Mouse (Mus musculus) adrenal gland, adult 2 months (tissue): ENCODE data around the gene Vamp8. TPM values are rescaled to one million over a fixed set of nuclear protein-coding genes. Genes with fewer than 3 reads are reported as not detected.
A peak's percentile ranks its signal among the peaks of the same experiment; 100 is the strongest.

Experiments used
- DNase-seq: peaks from one replicate; pipeline ENCODE4 v3.0.0; 2021
- long read RNA-seq: library from polyadenylated mRNA; stranded (forward); transcript quantifications from one replicate; pipeline ENCODE4 v2.0.0, GENCODE M21; 2021
- polyA plus RNA-seq: library from polyadenylated mRNA; depleted of rRNA; stranded (reverse); fragments of >200 nt; gene quantifications from 2 replicates; pipeline ENCODE4 v1.2.3, GENCODE M21; 2012; rRNA removed
- total RNA-seq, 2 experiments: library from RNA; stranded (reverse); gene quantifications; 2 replicates each; pipeline ENCODE4 v1.2.3; 2021

Gene Vamp8
- 100 to 1,000 TPM; 130 to 158 TPM for total RNA-seq
- 71.8 and 106 TPM in 2 replicates for polyA plus RNA-seq
- long read RNA-seq, transcript Vamp8-201 (3 exons, 820 nt), result major isoform, 59 of 65 reads
- long read RNA-seq, partial matches to known transcripts, result 1 of 65 reads
- long read RNA-seq, other reads (novel, unspliced or antisense), result 1 of 65 reads

- peak; percentile 95 for DNase-seq
Observed at GRCm38 (mm10) chr6:72389941-72390771, at the start of gene Vamp8. Vamp8 (minus strand) TSS chr6:72390703.

DNA sequence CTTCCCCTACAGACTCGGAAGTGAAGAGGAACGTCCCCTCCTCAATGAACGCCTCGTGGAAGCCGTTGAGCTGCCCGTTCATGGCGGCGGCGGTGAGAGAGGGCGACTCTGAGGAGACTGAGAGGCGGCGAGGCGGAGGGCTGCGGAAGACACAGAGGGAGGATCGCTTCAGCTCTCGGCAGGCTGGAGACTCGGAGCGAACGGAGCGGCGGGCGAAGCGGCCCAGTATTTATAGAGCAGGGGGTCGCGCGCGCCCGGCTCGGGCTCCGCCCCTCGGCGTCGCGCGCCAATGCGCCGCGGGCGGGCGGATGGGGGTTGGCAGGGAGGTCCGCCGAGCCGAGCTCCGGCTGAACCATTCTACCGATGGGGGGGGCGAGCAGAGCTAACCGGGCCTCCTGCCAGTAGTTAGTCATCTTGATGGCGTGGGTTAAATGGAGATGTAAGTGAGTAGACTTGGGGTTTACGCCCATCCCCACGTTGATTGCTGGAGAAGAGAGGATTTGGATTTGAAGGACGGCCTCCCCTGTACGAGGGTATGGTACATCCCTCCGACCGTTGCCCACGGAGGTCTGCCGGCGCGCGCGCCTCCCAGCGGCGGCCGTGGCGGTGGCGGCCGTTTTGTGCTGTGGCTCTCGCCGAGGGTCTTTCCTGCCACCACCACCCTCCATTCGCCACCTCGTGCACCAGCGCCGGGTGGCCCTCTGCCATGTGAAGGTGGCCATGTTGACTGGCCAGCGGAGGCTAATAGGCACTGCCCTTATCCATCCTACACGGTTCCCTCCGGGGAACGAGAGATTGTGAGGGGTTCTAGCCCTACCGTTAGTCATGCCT is 49.1 kb upstream of the Vamp8 start, which contains the start of gene Mat2a:
TSS of gene Mat2a (minus strand) at position 204 of the 831 bp plus-strand sequence.
- DNase-seq, result peak; percentile 97

GRCm38 (mm10) chr6:72438862-72439354 is 48.4 kb upstream of the Vamp8 start:
- DNase-seq, result peak; percentile 92

- no peak for DNase-seq
Observed at GRCm38 (mm10) chr6:72438226-72438625, 47.7 kb upstream of the Vamp8 start.

- no peak for DNase-seq
Observed at GRCm38 (mm10) chr6:72432153-72432552, 41.6 kb upstream of the Vamp8 start.

- no peak for DNase-seq
Observed at GRCm38 (mm10) chr6:72430989-72431921, 40.8 kb upstream of the Vamp8 start.

DNA sequence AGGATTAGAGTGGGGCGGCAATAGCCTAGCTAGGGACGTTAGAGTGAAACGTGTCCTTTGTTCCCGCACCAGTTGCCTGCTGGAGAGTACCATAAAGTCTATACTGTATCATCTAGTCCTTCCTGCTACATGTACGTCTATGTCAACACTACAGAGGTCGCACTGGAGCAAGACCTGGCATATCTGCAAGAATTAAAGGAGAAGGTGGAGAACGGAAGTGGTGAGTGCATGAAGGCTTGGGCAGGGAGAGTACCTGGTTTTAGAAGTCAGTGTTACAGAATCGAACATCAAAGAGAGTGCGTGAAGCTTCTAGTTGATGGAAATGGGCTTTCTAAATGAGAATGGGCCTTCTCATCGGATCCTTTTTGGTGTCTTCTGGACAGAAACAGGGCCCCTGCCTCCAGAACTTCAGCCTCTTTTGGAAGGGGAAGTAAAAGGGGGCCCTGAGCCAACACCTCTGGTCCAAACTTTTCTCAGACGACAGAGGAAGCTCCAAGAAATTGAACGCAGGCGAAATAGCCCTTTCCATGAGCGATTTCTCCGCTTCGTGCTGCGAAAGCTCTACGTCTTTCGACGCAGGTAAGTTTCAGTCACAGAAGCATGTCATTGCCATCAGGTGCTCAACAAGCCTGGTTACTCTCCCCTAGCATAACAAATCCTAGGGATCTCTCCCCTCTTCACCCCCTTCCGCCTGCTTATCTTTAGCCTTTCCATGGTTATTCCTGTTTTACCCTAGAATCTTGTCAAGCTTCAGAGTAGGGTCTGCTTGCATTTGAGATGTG is 38.7 kb upstream of the Vamp8 start:
- DNase-seq, result no peak

DNA sequence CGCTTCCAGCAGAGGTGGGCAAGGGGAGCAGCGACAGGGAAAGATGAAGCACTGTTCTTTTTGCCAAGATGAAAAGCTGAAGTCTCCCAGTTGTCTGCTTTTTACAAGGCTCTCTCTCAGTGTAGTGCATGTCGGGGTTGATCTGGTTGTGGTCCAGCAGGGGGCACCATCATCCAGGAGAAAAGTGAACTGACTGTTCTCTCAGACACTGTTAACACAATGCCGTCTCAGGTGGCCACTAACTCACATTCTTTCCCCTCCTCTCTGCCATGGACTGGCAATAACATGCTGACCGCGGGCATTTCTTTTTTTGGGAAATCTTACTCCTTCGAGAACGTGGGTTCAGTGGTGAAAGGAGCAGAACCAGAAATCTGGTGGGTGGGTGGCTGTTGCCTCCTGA is 37.5 kb upstream of the Vamp8 start:
- peak; percentile 74 for DNase-seq

GRCm38 (mm10) chr6:72425646-72426045 is 35.1 kb upstream of the Vamp8 start:
- no peak for DNase-seq

DNA sequence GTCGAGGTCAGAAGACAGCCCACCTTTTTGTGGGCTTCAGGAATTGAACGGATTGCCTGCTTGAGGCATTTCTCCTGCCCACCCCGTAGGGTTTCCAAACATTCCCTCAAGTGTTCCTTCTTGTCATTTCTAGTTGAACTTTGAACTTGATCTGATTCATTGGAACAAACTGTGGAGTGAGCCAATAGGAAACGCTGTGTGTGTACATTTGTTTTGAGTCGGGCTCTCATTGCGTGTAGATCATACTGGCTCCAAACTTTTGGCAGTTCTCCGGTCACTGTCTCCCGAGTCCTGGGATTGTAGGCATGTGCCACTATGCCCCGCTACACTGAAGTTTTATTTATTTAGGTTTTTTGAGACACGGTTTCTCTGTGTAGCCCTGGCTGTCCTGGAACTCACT is 30.4 kb upstream of the Vamp8 start:
- DNase-seq, result no peak

DNA sequence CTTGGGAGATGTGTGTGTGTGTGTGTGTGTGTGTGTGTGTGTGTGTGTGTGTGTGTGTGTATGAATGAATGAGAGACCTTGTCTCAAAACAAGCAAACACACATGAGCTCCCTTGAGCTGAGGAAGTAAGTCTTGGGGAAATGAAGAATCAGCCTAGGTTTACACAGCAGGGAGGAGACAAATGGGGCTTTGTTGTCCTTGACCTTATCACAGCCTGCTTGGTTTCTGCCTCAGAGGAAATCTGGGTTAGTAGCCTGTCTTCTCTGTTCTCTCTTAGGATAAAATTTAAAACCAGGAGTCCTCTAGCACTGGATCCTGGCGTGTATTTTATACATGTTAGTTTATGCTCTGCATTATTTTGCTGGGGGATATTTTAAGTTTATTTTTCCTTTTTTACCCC is 29.3 kb upstream of the Vamp8 start:
- peak; percentile 61 for DNase-seq

GRCm38 (mm10) chr6:72418279-72418678 is 27.8 kb upstream of the Vamp8 start:
- DNase-seq, result no peak

- DNase-seq, result no peak
Observed at GRCm38 (mm10) chr6:72415964-72416772, 25.7 kb upstream of the Vamp8 start.

DNA sequence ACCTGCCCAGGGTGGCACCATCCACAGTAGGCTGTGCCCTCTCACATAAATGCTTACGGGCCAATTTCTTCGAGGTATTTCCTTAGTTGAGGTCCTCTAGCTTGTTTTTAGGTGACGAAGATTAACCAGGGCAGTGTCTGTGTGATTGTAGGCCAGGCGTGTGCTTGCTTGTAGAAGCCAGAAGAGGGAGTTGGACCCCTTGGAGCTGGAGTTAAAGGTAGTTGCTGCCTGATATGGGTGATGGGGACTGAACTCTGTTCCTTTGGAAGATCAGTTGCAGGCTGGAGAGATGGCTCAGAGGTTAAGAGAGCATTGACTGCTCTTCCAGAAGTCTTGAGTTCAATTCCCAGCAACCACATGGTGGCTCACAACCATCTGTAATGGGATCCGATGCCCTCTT is 24.7 kb upstream of the Vamp8 start:
- DNase-seq, result no peak

- DNase-seq, result peak; percentile 97
Observed at GRCm38 (mm10) chr6:72414076-72414756, 23.7 kb upstream of the Vamp8 start, which contains the start of gene Ggcx. Ggcx (plus strand) TSS chr6:72414308.

GRCm38 (mm10) chr6:72410518-72410917 is 20.0 kb upstream of the Vamp8 start:
- no peak for DNase-seq

- DNase-seq, result no peak
Observed at GRCm38 (mm10) chr6:72410003-72410402, 19.5 kb upstream of the Vamp8 start.

DNA sequence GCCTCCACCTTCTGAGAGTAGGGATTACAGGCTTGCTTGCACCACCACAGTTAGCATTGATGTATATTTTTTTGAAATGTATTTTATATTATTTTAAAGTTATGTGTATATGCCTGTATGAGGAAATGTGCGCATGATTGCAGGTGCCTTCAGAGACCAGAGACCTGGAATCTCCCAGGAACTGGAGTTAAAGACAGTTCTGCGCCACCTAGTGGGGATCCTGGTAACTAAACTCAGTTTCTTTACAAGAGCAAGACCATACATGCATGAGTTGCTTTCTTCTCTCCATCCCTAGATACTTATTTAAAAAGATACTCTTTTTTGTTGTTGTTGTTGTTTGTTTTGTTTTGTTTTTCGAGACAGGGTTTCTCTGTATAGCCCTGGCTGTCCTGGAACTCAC is 19.1 kb upstream of the Vamp8 start:
- peak; percentile 60 for DNase-seq

DNA sequence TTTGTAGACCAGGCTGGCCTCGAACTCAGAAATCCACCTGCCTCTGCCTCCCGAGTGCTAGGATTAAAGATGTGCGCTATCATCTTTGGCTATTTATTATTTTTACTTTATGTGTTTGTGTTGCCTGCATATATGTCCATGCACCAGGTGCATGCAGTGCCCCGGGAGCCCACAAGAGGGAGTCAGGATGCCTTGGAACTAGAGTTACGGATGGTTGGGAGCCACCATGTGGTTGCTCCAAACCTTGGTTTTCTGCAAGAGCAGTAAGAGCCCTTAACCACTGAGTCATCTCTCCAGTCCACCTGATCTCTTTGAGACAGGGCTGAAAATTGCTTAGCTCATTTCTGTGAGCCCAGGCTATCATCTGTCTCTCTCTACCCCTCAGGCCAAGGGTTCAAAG is 16.6 kb upstream of the Vamp8 start:
- DNase-seq, result peak; percentile 87
